Mouse (Mus musculus): Measurements from ENCODE around the gene Ttyh2.

The Ttyh2 gene

DNA sequence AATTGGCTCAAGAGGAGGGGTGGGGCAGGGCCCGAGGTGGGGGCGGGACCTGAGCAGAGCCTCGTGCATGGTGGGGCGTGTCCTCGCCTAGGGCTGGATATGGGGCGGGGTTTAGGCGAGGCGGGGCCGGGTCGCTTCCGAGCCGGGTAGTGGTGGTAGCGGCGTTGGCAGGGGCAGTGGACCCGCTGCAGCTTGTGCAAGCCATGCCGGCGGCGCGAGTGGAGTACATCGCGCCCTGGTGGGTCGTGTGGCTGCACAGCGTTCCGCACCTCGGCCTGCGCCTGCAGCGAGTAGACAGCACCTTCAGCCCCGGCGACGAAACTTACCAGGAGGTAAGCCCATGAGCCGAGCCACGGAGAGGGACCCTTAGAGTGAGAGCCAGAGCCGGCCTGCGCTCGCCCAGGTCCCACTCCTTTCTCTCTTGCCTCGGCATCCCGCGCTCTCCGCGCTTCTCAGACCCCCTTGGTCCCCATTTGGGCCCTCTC is at the start of gene Ttyh2:
Ttyh2 (plus strand) TSS at position 91 of the 485 bp plus-strand sequence.
- in situ Hi-C loops (cut with MboI, MseI), result no loop called here

DNA sequence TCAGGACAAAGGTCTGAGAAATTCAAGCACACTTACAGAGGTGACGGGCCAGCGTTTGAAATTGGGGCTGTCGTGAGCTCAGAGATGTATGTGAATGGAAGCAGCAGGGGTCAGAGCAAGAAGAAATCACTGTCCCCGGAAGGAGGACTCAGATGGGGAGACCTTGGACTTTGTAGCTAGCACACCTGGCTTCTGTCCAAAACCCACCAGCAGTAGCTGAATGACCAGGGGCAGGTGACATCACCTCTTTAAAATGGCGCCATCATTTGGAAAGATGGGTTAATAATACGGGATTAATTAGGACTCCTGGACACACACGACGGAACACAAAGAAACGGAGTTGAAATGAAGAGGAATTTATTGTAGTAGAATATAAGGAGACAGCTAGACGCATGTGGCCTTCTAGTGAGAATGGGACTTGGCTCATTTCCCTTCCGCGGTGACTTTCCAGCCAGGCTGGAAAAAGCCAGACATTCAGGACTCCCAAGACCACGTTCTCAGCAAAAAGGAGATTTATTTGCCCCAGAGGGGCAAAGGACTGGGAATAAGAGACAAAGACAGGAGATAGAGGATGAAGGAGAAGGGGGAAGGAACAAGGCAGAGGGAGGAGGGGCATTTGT is 49.0 kb upstream of the Ttyh2 start:
- in situ Hi-C loops (cut with MboI, MseI), result no loop called here

DNA sequence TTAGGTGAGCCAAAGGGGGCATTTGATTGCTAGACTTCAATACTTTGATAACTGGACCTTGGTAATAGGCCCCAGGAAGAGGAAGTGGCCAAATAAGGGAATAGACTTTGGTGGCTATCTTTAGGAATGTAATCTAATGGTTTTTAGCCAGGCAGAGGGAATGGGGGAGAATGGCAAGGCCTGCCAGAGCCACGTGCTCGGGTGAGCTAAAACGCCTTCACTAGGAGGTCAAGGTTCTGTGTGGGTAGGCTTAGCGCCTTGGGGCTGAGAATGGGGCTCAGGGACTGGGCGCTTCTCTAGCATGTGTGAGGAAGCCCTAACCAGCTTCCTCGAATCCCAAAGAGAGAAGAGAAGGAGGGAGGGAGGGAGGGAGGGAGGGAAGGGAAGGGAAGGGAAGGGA is 48.2 kb upstream of the Ttyh2 start:
- in situ Hi-C loops (cut with MboI, MseI), result no loop called here

DNA sequence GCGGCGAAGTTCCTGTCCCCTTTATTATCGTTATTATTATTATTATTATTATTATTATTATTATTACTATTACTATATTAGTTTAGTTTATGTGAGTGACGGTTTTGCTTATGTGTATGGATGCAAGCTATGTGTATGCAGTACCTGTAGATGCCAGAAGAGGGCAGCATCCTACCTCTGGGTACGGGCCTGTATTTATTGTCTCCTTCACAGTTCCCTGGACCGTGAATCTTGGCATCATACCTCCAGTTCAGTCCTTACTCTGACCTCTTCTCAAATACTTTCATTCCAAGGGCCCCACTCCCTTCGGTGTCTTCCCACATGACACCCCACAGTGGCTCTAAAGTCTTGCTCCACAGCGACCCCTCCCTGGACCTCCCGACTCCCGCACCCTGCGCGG is 47.2 kb upstream of the Ttyh2 start:
- in situ Hi-C loops (cut with MboI, MseI), result no loop called here

DNA sequence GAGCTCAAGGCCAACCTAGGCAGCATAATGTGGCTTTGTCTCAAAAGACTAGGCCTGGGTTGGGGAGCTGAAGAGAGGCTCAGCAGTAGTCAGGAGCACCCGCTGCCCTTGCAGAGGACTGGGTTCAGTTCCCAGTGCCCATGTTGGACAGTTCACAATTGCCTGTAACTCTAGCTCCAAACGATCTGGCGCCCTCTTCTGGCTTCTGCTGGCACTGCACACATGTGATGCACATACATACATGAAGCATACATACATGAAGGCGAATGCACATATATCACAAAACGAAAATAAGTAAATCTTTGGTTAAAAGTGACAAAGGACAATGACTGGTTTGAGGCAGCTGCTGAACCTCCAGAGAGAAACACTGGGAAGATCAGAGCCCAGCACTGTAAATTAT is 45.2 kb upstream of the Ttyh2 start:
- in situ Hi-C loops (cut with MboI, MseI), result loop anchor here (5.0 to 10.0 kb wide), 5 partner anchors 103 to 425 kb away; no protein-coding TSS in a partner anchor

DNA sequence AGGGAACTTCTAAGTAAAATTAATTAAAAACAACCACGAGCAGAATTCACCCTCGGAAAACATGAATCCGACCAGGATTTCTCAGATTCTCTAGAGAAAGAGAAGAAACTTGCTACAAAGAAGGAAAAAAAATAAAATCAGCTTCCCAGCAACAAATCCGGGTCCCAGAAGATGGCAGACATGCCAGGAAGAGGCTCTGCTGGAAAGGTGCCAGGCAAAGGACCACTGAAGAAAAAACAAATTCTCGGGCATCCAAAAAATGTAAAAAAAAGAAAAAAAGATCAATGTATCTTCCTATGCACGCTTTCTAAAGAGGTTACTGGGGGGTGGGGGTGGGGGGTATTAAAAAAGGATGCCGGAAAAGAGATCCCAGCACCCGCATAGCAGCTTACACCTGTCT is 43.0 kb upstream of the Ttyh2 start:
- in situ Hi-C loops (cut with MboI, MseI), result loop anchor here (5.0 to 10.0 kb wide), 5 partner anchors 105 to 427 kb away; no protein-coding TSS in a partner anchor

DNA sequence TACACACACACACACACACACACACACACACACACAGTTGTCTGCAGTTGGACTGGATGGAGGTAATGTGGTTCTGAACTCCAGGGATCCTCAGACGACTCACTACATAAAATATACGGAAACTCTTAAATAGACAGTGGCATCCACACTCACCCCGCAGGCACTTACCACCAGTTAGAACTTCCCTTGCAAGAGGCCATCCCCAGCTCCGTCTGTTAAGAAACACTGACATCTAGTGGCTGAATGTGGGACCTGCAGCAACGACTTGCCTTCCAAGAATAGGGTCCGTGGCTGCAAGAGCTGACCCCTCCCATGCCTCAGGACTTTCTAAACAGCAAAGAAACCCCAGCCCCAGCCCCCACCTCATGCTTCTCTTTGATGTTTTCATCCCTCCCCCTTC is 38.9 kb upstream of the Ttyh2 start:
- in situ Hi-C loops (cut with MboI, MseI), result loop anchor here (10.0 kb wide), 2 partner anchors 271 to 431 kb away; no protein-coding TSS in a partner anchor

DNA sequence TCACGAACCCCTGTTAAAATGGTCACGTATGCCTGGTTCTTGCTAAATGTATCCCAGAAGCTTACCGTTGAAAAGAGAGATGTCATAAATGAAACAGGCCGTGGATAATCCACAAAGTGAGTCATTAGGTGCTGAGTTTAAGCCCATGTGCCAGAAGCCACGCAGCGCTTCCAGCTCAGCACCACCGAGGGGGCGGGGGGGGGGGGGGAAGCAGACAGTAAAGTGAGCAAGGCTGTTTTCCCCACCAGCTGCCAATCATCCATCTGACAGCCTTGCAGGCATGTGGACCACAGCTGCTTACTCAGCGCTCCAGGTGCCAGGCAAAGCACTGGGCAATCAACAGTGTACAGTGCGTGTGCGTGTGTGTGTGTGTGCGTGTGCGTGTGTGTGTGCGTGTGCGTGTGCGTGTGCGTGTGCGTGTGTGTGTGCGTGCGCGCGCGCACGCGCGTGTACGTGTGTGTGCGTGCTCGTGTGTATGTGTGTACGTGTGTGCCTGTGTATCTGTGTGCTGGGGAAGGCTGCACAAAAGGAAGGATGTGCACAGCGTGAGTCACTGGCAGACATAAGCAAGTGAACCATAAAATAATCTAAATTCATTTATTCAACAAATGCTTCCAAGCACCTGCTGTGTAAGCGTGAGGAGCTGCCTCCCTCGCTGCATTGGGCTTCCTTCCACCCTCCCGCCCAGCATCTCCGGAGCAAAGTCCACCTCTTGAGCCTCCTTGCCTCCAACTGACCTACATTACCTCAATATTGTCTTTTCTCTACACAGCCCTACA is 38.3 kb upstream of the Ttyh2 start:
- in situ Hi-C loops (cut with MboI, MseI), result loop anchor here (10.0 kb wide), 2 partner anchors 272 to 432 kb away; no protein-coding TSS in a partner anchor

DNA sequence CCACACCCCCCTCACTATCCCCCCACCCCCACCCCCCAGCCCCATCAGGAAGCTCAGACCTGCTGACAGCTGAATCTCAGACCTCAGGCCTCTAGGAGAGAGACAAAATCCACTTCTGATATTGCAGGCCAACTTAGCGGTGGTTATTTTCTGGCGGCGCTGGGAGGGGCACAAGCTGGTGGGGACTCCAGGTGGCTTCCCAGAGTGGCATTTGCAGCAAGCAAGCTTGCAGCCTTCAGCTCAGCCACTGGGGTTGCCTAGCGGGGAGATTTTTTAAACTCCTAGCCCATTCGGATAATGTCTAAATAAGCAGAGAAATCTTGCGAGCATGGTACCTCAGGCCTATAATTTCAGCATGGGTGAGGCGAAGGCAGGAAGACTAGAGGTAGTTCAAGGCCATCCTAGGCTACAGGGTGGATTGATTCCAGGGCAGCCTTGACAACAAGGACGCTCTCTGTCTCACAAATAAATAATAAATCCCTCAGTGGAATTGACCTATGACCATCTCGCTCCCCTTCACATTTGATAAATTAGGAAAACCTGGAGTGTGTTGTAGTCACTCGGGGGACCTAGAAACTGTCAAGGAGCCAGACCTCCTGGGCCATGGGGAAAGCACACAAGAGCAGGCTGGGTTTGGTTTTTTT is 36.5 kb upstream of the Ttyh2 start:
- in situ Hi-C loops (cut with MboI, MseI), result loop anchor here (10.0 kb wide), 2 partner anchors 274 to 434 kb away; no protein-coding TSS in a partner anchor

DNA sequence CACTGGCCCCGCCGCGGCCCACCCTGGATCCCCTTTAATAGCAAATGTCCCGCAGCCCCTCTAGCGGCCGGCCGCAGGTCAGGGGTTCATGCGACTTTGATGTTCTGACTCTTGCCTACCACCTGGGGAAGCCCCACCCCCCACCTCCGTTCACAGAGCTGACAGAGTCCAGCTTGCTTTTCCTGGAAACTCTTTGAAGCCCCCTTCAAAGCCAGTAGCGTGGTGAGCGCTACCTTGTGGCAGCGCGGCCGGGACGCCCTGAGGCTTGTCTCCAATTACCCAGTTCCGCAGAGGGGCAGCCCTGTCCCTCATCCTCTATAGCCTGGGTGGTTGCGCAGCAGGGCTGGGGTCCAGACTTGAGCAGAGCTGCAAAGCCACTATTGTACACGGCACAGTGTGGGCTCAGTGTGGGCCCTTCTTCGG is 35.5 kb upstream of the Ttyh2 start:
- in situ Hi-C loops (cut with MboI, MseI), result loop anchor here (10.0 kb wide), 2 partner anchors 275 to 435 kb away; no protein-coding TSS in a partner anchor

DNA sequence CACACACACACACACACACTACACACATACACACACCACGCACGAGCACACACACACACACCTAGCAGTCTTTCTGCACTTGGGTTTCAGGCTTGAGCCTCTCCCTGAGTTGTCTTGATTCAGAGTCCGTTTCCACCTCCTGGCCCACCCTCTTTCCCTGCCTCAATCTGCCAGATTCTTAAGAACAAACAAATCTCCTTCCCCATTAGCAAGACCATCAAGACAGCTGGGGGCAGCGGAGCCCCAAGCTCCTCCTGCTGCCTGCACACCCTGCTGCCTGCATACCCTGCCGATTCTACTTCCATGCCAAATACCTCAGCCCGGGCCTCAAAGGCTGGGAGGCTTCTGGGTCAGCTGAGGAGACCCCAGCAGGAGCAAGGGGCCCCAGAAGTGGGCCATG is 34.6 kb upstream of the Ttyh2 start:
- in situ Hi-C loops (cut with MboI, MseI), result no loop called here

DNA sequence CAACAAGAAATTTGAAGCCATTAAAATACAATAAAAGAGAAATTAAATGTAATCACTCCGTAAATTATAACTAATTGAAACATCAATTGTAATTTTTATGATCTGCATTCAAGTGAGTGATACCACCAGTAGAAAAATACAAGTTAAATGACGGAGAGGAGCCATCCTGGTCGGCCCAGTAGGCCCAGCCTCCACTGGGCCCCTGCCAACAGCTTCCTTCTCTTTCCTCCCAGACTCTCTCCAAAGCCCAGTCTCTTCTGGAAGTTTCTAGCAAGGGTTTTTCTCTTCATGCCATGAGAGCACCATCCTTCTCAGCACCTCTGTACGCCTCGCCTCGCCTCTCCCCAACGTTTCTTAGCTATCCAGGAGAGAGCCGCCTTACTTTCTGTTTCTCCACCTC is 34.1 kb upstream of the Ttyh2 start:
- in situ Hi-C loops (cut with MboI, MseI), result no loop called here

DNA sequence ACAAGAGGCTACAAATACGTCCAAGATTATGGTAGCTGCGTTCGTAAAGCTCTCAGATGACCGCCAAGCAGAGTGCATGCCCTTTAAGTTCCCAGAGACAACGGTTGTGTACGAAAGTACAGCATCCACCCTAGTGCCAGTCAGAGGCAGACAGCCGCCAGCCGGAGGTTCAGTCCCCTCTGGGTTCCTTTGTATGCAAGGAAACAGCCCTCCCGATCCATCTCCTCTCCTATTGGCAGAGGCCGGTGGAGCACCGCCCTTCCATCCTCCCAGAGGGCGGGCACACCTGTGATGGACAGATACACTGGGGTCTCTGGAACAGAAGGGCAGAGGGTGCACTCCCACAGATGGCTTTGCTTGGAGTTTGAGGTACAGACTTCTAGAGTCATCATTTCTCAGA is 33.0 kb upstream of the Ttyh2 start:
- in situ Hi-C loops (cut with MboI, MseI), result no loop called here

DNA sequence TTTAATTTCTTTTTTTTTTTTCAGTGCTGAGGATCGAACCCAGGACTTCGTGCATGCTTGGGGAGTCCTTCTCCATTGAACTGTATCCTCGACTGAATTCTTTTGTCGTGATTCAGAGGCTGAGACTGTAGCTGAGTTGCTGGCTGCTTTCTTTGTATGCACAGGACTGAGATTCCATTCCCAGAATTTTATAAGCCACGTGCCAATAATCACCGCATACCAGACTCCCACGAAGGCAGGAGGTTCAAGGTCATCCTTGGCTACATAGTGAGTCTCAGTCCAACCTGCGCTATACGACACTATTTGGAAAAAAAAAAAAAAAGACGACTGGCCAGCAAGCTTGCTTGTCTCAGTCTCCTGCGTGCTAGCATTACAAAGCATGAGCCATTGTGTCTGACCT is 32.3 kb upstream of the Ttyh2 start:
- in situ Hi-C loops (cut with MboI, MseI), result no loop called here

DNA sequence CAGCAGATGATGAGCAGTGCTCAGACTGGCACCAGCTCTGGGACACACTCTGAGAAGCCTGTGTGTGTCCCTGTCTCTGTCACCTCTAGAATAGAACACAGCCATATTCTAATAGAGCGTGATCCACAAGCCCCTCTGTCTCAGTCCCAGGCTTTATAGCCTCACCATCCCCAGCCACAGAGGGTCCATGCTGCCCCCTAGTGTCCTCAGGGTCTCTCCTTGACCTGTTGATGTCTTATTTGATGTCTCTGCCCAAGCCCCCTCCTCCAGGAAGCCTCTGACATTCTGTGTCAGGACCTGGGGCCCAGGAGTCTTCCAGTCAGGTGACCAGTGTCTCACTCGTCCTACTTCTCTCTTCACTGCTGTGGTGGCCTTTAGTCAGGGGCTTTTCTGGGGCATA is 31.1 kb upstream of the Ttyh2 start:
- in situ Hi-C loops (cut with MboI, MseI), result no loop called here

DNA sequence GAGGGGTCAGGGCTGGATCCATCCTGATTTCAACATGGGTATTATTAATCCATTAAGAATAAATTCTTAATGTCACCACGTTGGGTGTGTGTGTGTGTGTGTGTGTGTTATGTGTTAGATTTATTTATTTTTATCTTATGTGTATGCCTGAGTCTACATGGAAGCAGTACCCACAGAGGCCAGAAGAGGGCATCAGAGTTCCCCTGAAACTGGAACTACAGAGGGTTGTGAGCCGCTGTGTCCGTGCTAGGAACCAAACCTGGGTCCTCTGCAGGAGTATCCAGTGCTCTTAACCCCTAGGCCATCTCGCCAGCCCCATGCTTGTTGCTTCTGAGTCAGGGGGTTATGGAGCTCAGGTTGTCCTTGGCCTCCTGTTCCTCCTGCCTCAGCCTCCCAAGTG is 25.7 kb upstream of the Ttyh2 start:
- in situ Hi-C loops (cut with MboI, MseI), result no loop called here

DNA sequence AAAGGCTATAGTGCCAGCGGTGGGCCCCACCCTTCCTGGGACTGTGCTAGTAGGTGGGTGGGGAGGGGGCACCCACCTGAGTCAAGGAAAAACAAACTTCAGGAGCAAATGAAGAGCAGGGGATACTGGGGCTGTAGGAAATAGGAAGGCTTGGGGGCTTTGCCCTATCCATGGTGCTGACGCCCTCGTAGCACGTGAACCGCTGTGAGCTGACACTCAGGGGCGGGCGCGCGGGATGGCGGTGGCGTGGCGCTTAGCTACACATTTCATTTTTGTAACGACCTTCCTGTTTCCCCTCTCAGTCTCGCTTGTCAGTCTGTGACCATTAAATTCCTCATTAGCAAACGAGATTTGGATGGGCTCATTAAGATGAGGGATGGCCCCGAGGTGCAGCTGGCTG is 22.7 kb upstream of the Ttyh2 start:
- in situ Hi-C loops (cut with MboI, MseI), result loop anchor here in 1 of 2 experiments (25.0 kb wide), 1 partner anchor 990 kb away; the partner anchor contains the start of gene Slc39a11

DNA sequence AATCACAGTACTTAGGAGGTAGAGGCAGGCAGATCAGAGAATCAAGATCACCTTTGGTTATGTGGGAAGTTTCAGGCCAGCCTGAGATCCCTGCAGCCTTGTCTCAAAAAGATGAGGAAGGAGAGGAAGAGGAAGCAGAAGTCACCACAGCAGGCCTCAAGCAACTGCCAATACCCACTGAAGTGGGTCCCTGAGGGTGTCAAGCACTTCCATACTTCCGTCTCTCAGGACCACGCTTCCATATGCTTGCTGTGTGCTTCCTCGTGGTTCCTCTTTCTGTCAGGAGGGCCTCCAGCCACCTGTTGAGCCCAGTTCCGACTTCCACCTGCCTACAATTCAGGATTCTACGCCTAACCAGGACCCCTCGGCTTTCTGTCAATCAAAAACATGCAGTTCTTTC is 21.6 kb upstream of the Ttyh2 start:
- in situ Hi-C loops (cut with MboI, MseI), result loop anchor here in 1 of 2 experiments (25.0 kb wide), 1 partner anchor 991 kb away; the partner anchor contains the start of gene Slc39a11

DNA sequence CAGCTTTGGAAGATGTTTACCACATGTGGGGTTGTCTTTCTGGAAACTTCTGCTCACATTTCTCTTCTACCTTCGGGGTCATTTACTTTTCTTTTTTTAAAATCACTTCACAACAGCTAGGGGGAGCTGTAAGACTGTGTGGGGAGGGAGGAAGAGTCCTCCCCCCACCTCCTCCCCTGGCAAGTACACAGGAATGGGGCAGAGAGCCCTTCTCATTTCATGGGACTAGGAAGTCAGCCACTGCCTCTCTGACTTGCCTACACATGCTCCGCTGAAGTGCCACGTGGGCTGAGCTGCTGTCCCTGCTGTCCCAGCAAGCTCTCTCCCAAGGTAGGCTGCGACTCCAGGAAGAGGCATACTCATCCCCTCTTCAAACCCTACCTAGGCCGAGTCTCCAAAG is 20.7 kb upstream of the Ttyh2 start:
- in situ Hi-C loops (cut with MboI, MseI), result loop anchor here in 1 of 2 experiments (25.0 kb wide), 1 partner anchor 992 kb away; the partner anchor contains the start of gene Slc39a11

DNA sequence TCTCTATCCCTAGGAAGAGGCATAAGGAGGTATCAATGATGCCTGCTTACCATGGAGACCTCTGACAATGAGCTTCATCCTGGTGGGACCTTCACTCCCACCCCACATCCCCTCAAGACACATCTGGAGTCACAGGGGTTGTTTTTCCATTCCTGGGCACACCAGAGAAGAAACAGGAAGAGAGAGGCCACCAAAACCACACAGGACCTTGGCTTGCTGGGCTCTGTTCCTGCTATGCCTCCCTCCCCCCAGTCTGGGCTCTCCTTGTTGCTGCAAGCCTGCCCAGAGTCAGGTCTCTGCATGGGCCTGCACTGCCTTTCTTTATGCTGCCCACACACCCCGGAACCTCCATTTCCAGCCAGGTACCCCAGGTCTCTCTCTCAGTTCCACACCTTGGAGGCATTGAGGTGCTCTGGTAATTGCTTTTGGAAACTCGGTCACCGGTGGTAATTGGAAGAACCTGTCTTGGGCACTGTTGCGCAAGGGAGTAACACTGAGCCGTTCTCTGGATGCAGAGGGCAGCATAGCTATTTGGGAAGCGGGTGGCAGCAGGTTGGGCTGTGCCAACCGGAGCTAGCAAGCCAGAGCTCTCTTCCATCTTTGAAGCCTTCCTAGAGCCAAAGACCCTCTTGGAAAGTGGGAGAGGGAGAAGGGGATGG is 19.8 kb upstream of the Ttyh2 start:
- in situ Hi-C loops (cut with MboI, MseI), result loop anchor here in 1 of 2 experiments (25.0 kb wide), 1 partner anchor 993 kb away; the partner anchor contains the start of gene Slc39a11

DNA sequence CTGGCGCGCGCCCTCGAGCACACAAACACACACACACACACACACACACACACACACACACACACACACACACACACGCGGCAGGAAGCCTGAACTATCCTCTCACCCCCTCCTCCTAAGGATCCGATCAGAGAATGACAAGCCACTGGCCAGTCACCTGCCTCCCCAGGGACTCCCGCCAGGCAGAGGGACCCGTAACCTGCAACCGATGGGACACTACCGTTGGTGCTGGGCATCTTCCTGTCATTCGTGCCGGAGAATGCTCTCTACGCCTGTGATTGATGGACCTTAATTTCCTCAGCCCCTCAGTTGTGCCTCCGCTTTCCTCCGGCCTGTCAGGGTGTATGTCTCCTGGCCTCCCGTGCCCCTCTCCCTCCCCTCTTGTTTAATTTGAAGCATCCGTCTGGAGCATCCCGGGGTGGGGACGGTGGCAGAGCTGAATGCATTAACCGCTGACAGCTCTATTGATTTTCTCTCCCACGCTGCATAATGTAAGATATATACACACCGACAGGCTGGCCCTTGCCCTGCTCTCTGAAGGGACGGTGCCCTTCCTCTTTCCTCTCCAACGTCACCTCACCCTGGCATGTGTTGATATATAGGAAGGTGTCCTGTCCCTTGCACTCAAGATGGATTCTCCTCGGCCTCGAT is 18.1 kb upstream of the Ttyh2 start:
- in situ Hi-C loops (cut with MboI, MseI), result loop anchor here in 1 of 2 experiments (25.0 kb wide), 1 partner anchor 995 kb away; the partner anchor contains the start of gene Slc39a11
